Mouse (Mus musculus) G1E (cell line): ENCODE data around the gene Olfr402.

Experiments used
- CTCF ChIP-seq: IDR thresholded peaks from 2 replicates; pipeline ENCODE4 v1.5.1; 2012; ENCODE audit warnings: low read depth, low read length, inconsistent platforms, mixed read lengths
- GATA1 ChIP-seq: IDR thresholded peaks from 2 replicates; pipeline ENCODE4 v1.6.1; 2012; ENCODE audit warnings: borderline replicate concordance, low read length, inconsistent platforms, mixed read lengths
- GATA2 ChIP-seq: IDR thresholded peaks from 2 replicates; pipeline ENCODE4 v1.6.1; 2012; ENCODE audit warnings: low read depth, low read length, inconsistent platforms, borderline replicate concordance
- TAL1 ChIP-seq: conservative IDR thresholded peaks from 2 replicates; pipeline ENCODE4 v1.6.1; 2012; ENCODE audit warnings: low read depth, low read length, inconsistent platforms, mixed read lengths

DNA sequence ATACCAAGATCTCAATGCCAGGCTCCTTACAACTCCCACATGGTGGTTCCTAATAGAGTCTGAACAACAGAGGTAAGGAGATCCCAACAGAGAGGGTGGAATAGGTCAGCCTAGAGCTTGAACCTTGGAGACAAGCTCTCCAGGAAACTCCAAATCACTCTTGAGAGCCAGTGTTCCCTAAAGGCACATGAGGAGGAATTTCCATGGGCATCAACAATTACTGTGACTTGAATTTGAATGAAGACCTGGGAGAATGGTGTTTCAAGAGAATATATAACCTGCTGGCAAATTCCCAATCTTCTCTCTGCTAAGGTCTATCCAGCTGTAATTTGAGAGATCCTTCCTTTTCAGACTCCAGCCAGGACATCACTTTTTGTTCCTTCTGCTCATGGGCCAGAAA lies 32.6 kb downstream of the Olfr402 start, which contains the start of gene Olfr403:
- TF ChIP-seq GATA1 (no peak), CTCF (no peak), GATA2 (no peak), TAL1 (no peak)
